Mouse (Mus musculus) heart, postnatal 0 days (tissue): Measurements from ENCODE around the gene Ctsc.

Experiments
- CTCF ChIP-seq: IDR thresholded peaks from 2 replicates; pipeline ENCODE4 v1.5.1; 2016; ENCODE audit warnings: antibody characterized with exemption, control low read depth, low read depth
- EP300 ChIP-seq: IDR thresholded peaks from 2 replicates; pipeline ENCODE4 v1.6.1; 2016; ENCODE audit warnings: antibody characterized with exemption, low read depth

DNA sequence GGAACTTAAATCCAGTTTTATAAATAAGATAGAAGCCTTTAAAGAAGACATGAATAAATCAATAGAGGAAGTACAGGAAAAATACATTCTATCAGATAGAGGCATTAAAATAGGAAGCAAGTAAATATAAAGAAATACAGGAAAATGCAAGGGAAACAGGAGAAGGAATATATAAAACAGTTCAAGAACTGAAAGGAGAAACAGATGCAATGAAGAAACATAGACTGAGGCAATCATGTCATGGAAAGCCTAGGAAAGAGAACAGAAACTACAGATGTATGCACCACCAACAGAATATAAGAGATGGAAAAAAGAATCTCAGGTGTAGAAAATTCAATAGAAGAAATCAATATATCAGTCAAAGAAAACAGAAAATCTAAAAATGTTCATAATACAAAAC, 25.8 kb upstream of the Ctsc start:
- TF ChIP-seq CTCF (no peak), EP300 (no peak)
